ENCODE assay signal across 9 mouse cellular contexts in genomic region chr19:37419613-37420012, GRCm38 (mm10). TPM values are rescaled to one million over a fixed set of nuclear protein-coding genes. Genes with fewer than 3 reads are reported as not detected.
DNase-seq lines count a peak whose midpoint lies in the region; ATAC-seq and TF ChIP-seq lines count a peak whose summit lies in the region.
"Had no signal": no experiment of that assay in that cellular context is flagged by ENCODE, and none has a peak within 500 bp of the region (broad histone marks: within the 10 kb centered on the region; RNA-seq: fewer than 3 reads in every experiment).

No protein-coding gene starts in this region.

- no peaks in the 10 kb centered on the region for H3K36me3 ChIP-seq in kidney, adult 2 months (ENCODE audit: control insufficient read depth, insufficient read depth, low read length)
- peaks cover 45% of the 10 kb centered on the region for H3K36me3 ChIP-seq in kidney, embryonic 16.5 days (ENCODE audit: insufficient read depth, low read length)
- peaks cover 44% of the 10 kb centered on the region for H3K36me3 ChIP-seq in ES-Bruce4 (ENCODE audit: control insufficient read depth, insufficient read depth, low read length, poor library complexity, severe bottlenecking)

- no peaks in the 10 kb centered on the region for H3K4me1 ChIP-seq in kidney, adult 2 months (ENCODE audit: control insufficient read depth, insufficient read depth, low read length)
- no peaks in the 10 kb centered on the region for H3K4me1 ChIP-seq in kidney, embryonic 16.5 days (ENCODE audit: insufficient read depth, low read length)
- H3K4me1 ChIP-seq in ES-Bruce4 (ENCODE audit: control insufficient read depth, insufficient read depth, low read length): peaks cover 2% of the 10 kb centered on the region

- TF ChIP-seq EP300 in ES-Bruce4 (IDR thresholded peaks at IDR 0.05; ENCODE audit: insufficient read depth, low read depth, low read length): no peak

- 23% methylated on average over 3 of the region's 3 CpGs for WGBS in kidney, adult 2 months
- WGBS in kidney, embryonic 16.5 days: 55% methylated on average over 3 of the region's 3 CpGs

- no peaks in the 10 kb centered on the region for H3K27me3 ChIP-seq in kidney, adult 2 months (replicated peaks; ENCODE audit: control insufficient read depth, insufficient read depth, low read length)
- no peaks in the 10 kb centered on the region for H3K27me3 ChIP-seq in kidney, embryonic 16.5 days (ENCODE audit: insufficient read depth, low read length)
- no peaks in the 10 kb centered on the region for H3K27me3 ChIP-seq in ES-Bruce4 (ENCODE audit: control insufficient read depth, insufficient read depth, low read length, poor library complexity, severe bottlenecking)

- peak; percentile 38 for TF ChIP-seq CTCF in kidney, adult 2 months (conservative IDR thresholded peaks at IDR 0.05; ENCODE audit: insufficient read depth, insufficient read length, low read depth, low read length)
- TF ChIP-seq CTCF in ES-Bruce4 (IDR thresholded peaks at IDR 0.05; ENCODE audit: low read depth, low read length): peak; percentile 3

- H3K4me3 ChIP-seq in kidney, adult 2 months (ENCODE audit: insufficient read depth, low read depth, low read length): no peak overlapping the region
- H3K4me3 ChIP-seq in kidney, embryonic 16.5 days (ENCODE audit: low read length): no peak overlapping the region
- H3K4me3 ChIP-seq in ES-Bruce4 (ENCODE audit: low read depth, low read length): no peak overlapping the region

- no peak overlapping the region for H3K27ac ChIP-seq in kidney, adult 2 months (ENCODE audit: insufficient read depth, low read depth, low read length)
- H3K27ac ChIP-seq in kidney, embryonic 16.5 days (ENCODE audit: low read length): no peak overlapping the region
- H3K27ac ChIP-seq in ES-Bruce4 (ENCODE audit: insufficient read depth, low read length): no peak overlapping the region
- H3K27ac ChIP-seq: macrophage had no signal

- no peak overlapping the region for H3K4me2 ChIP-seq in kidney, embryonic 16.5 days (replicated peaks; ENCODE audit: low read depth, low read length)

- no peaks in the 10 kb centered on the region for H3K9me3 ChIP-seq in kidney, embryonic 16.5 days (ENCODE audit: low read length)
- H3K9me3 ChIP-seq in ES-Bruce4 (replicated peaks; ENCODE audit: control insufficient read depth, insufficient read depth, low read length, poor library complexity, severe bottlenecking): no peaks in the 10 kb centered on the region

- intact Hi-C loops in left cerebral cortex, postnatal 25 days (cut with DNase I): loop anchor here (2.0 kb wide), 1 partner anchor 89 kb away; no protein-coding TSS in a partner anchor

- ATAC-seq in kidney, embryonic 16.5 days (ENCODE audit: low FRiP score, low TSS enrichment): no peak
- ATAC-seq in frontal cortex, adult (ENCODE audit: low TSS enrichment): no peak

- H3K9ac ChIP-seq in kidney, embryonic 16.5 days (replicated peaks; ENCODE audit: low read length): no peak overlapping the region
- H3K9ac ChIP-seq in ES-Bruce4 (ENCODE audit: low read depth, poor library complexity, severe bottlenecking): no peak overlapping the region

- TF ChIP-seq POLR2A in kidney, adult 2 months (IDR thresholded peaks at IDR 0.05; ENCODE audit: low read depth, low read length): no peak
- TF ChIP-seq POLR2A in ES-Bruce4 (IDR thresholded peaks at IDR 0.05; ENCODE audit: insufficient read depth, low read length): no peak

- peak; percentile 72 for DNase-seq in kidney, adult 2 months
- DNase-seq in adrenal gland, postnatal 25 days: peak; percentile 36
- peak; percentile 65 for DNase-seq in forelimb bud, embryonic 11.5 days (ENCODE audit: low read depth, low spot score)
- DNase-seq in left cerebral cortex, postnatal 25 days (ENCODE audit: low spot score in 2 of 2): peak; percentile 42 to 66
- peak; percentile 41 for DNase-seq in retina, postnatal 7 days (ENCODE audit: low read depth, low spot score)

RNA-seq across cellular contexts. Expression of gene Hhex, which starts 15.0 kb away (rescaled TPM):
- polyA plus RNA-seq in kidney, adult 2 months (2012; rRNA removed): 3.2 and 3.4 TPM in 2 replicates
- polyA plus RNA-seq in kidney, embryonic 16.5 days (2015; fragmentation: Nextera tagmentation; extraction: Ambion mirVana): 16.2 and 17.9 TPM in 2 replicates
- polyA plus RNA-seq in ES-Bruce4 (2011; ENCODE audit: insufficient read depth, insufficient read length, low read depth, missing spikeins): 8.2 and 9.0 TPM in 2 replicates
- 27.0 and 29.7 TPM in 2 replicates for total RNA-seq in adrenal gland, postnatal 25 days (2021)
- 1 to 10 TPM; 1.9 to 3.4 TPM for total RNA-seq in left cerebral cortex, postnatal 25 days (2021)

RNA-seq across cellular contexts. Expression of gene Kif11, which starts 43.4 kb away (rescaled TPM):
- polyA plus RNA-seq in kidney, adult 2 months (2012; rRNA removed): 0.18 and 0.30 TPM in 2 replicates
- 57.1 and 61.4 TPM in 2 replicates for polyA plus RNA-seq in kidney, embryonic 16.5 days (2015; fragmentation: Nextera tagmentation; extraction: Ambion mirVana)
- polyA plus RNA-seq in ES-Bruce4 (2011; ENCODE audit: insufficient read depth, insufficient read length, low read depth, missing spikeins): 130 and 146 TPM in 2 replicates
- total RNA-seq in adrenal gland, postnatal 25 days (2021): 5.1 and 5.7 TPM in 2 replicates
- 1 to 10 TPM; 1.2 TPM for total RNA-seq in left cerebral cortex, postnatal 25 days (2021)

Comparison
In these comparisons a context has a peak if more than half of its experiments do, and no peak if none do; other contexts are left out.
1. RNA of gene Kif11, which starts 43.4 kb away (polyA plus RNA-seq): 130 to 146 TPM in ES-Bruce4 and 57.1 to 61.4 TPM in kidney, embryonic 16.5 days; 0.18 to 0.30 TPM in kidney, adult 2 months; every median in the first group is over 10 times any median in the second.
2. Peak in every context shown above with its lines, with median percentiles within 50 percentile points of each other: DNase-seq.